ENCODE assay signal across 8 mouse cellular contexts in genomic region chr8:56293480-56293879, GRCm38 (mm10). TPM values are rescaled to one million over a fixed set of nuclear protein-coding genes. Genes with fewer than 3 reads are reported as not detected.
A peak's percentile ranks its signal among the peaks of the same experiment; 100 is the strongest.
DNase-seq lines count a peak whose midpoint lies in the region; ATAC-seq lines count a peak whose summit lies in the region.

No protein-coding gene starts in this region.

- H3K4me1 ChIP-seq in embryonic facial prominence, embryonic 14.5 days (ENCODE audit: control insufficient read depth, insufficient read depth, low read length): peaks cover 5% of the 10 kb centered on the region
- H3K4me1 ChIP-seq in intestine, embryonic 14.5 days (replicated peaks; ENCODE audit: control insufficient read depth, insufficient read depth, low read length): peaks cover 17% of the 10 kb centered on the region

- 7% methylated on average over 8 of the region's 8 CpGs for WGBS in embryonic facial prominence, embryonic 14.5 days
- 16% methylated on average over 8 of the region's 8 CpGs for WGBS in intestine, embryonic 14.5 days

- no peaks in the 10 kb centered on the region for H3K36me3 ChIP-seq in embryonic facial prominence, embryonic 14.5 days (ENCODE audit: control insufficient read depth, insufficient read depth, low read length)
- H3K36me3 ChIP-seq in intestine, embryonic 14.5 days (ENCODE audit: control insufficient read depth, insufficient read depth, low read length): no peaks in the 10 kb centered on the region

- peaks cover 5% of the 10 kb centered on the region; the same call in 1 of the 2 replicates for H3K27me3 ChIP-seq in embryonic facial prominence, embryonic 14.5 days (replicated peaks; ENCODE audit: control insufficient read depth, insufficient read depth, low read length)
- no peaks in the 10 kb centered on the region for H3K27me3 ChIP-seq in intestine, embryonic 14.5 days (replicated peaks; ENCODE audit: control insufficient read depth, insufficient read depth, low read length)

- H3K9ac ChIP-seq in embryonic facial prominence, embryonic 14.5 days (ENCODE audit: low read depth, low read length): no peak overlapping the region
- H3K9ac ChIP-seq in intestine, embryonic 14.5 days (ENCODE audit: low read length): no peak overlapping the region

- H3K4me3 ChIP-seq in embryonic facial prominence, embryonic 14.5 days (ENCODE audit: low read depth, low read length): 0 out of 2 replicates have a peak overlapping the region, but pooled peaks have one; percentile 6
- no peak overlapping the region for H3K4me3 ChIP-seq in intestine, embryonic 14.5 days (ENCODE audit: low read depth, low read length)

- H3K4me2 ChIP-seq in embryonic facial prominence, embryonic 14.5 days (ENCODE audit: low read depth, low read length): peak overlapping the region; percentile 78
- peak overlapping the region; percentile 76 for H3K4me2 ChIP-seq in intestine, embryonic 14.5 days (ENCODE audit: low read length)

- no peak overlapping the region; the same call in 1 of the 2 replicates for H3K27ac ChIP-seq in embryonic facial prominence, embryonic 14.5 days (replicated peaks; ENCODE audit: low read depth, low read length)
- H3K27ac ChIP-seq in intestine, embryonic 14.5 days (ENCODE audit: low read depth): no peak overlapping the region

- ATAC-seq in embryonic facial prominence, embryonic 14.5 days (ENCODE audit: low read depth): no peak
- no peak for ATAC-seq in intestine, embryonic 14.5 days (replicated peaks; ENCODE audit: low FRiP score, low TSS enrichment, low read depth)

- peak; percentile 26 to 34 for DNase-seq in right cerebral cortex, postnatal 10 days (ENCODE audit: low spot score in 2 of 2)
- DNase-seq in right cerebral cortex, adult 18-20 months: no peak
- peak; percentile 63 for DNase-seq in embryonic facial prominence, embryonic 14.5 days (ENCODE audit: low spot score)
- no peak for DNase-seq in intestine, embryonic 14.5 days (ENCODE audit: low spot score)
- peak; percentile 46 for DNase-seq in lung, postnatal 36 days
- peak; percentile 43 for DNase-seq in testis, postnatal 10 days (ENCODE audit: low spot score)
- no peak for DNase-seq in ovary, postnatal 14 days (ENCODE audit: low spot score)
- no peak for DNase-seq in frontal cortex, postnatal 25 days (ENCODE audit: low spot score in 2 of 2)

- no peaks in the 10 kb centered on the region for H3K9me3 ChIP-seq in embryonic facial prominence, embryonic 14.5 days (ENCODE audit: control insufficient read depth, low read length)
- H3K9me3 ChIP-seq in intestine, embryonic 14.5 days (ENCODE audit: control insufficient read depth, low read length): no peaks in the 10 kb centered on the region

RNA-seq across cellular contexts. Expression of gene Hpgd, which starts 0.9 kb away (rescaled TPM):
- 32.8 and 36.8 TPM in 2 replicates for polyA plus RNA-seq in embryonic facial prominence, embryonic 14.5 days (2014; fragmentation: Nextera tagmentation; extraction: Ambion mirVana)
- 32.7 and 34.0 TPM in 2 replicates for polyA plus RNA-seq in intestine, embryonic 14.5 days (2014; fragmentation: Nextera tagmentation; extraction: Ambion mirVana)

Comparison
In these comparisons a context has a peak if more than half of its experiments do, and no peak if none do; other contexts are left out.
1. DNase-seq: peak in right cerebral cortex, postnatal 10 days (2 of 2), embryonic facial prominence, embryonic 14.5 days (single experiment), lung, postnatal 36 days (single experiment) and testis, postnatal 10 days (single experiment); none in right cerebral cortex, adult 18-20 months (single experiment), intestine, embryonic 14.5 days (single experiment), ovary, postnatal 14 days (single experiment) and frontal cortex, postnatal 25 days (0 of 2).